16 mouse cellular contexts compared by ENCODE assay signal in the genomic region with DNA sequence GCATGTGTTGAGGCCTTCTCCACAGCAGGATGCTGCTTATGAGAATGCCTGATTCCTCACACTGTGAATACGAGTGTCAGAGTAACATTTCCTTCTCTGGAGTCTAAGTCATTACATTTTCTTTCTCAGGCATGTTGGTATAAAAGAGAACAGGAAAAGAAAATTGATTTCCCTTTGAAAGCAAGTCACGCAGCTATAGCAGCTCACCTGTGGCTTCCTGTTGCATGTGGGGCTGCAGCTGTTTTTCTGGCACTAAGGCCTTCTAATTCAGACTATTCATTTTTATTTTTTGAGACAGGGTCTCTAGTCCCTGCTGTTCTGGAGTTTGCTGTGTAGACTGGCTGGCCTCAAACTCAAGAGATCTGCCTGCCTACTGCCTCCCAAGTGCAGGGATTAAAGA.
A peak's percentile ranks its signal among the peaks of the same experiment; 100 is the strongest.
DNase-seq lines count a peak whose midpoint lies in the region; ATAC-seq lines count a peak whose summit lies in the region.
"Had no signal": no experiment of that assay in that cellular context is flagged by ENCODE, and none has a peak within 500 bp of the region (broad histone marks: within the 10 kb centered on the region; RNA-seq: fewer than 3 reads in every experiment).

No protein-coding gene starts in this region.

- peak overlapping the region; percentile 31; the same call in 1 of the 2 replicates for H3K27ac ChIP-seq in hindbrain, embryonic 13.5 days
- H3K27ac ChIP-seq in hindbrain, embryonic 11.5 days (ENCODE audit: low read depth, low read length) = no peak overlapping the region
- H3K27ac ChIP-seq in embryonic facial prominence, embryonic 14.5 days (replicated peaks; ENCODE audit: low read depth, low read length) = 0 out of 2 replicates have a peak overlapping the region, but pooled peaks have one; percentile 10
- H3K27ac ChIP-seq: heart, embryonic 13.5 days; neural tube, embryonic 12.5 days had no signal

- no peak overlapping the region for H3K4me2 ChIP-seq in hindbrain, embryonic 13.5 days
- H3K4me2 ChIP-seq in hindbrain, embryonic 11.5 days (replicated peaks; ENCODE audit: low read depth, low read length) = no peak overlapping the region
- no peak overlapping the region for H3K4me2 ChIP-seq in embryonic facial prominence, embryonic 14.5 days (ENCODE audit: low read depth, low read length)
- H3K4me2 ChIP-seq: heart, embryonic 13.5 days; midbrain, embryonic 11.5 days; neural tube, embryonic 12.5 days had no signal

- ATAC-seq in hindbrain, embryonic 13.5 days (ENCODE audit: low FRiP score) = no peak
- no peak for ATAC-seq in hindbrain, embryonic 11.5 days (ENCODE audit: low FRiP score)
- no peak for ATAC-seq in embryonic facial prominence, embryonic 14.5 days (ENCODE audit: low read depth)
- ATAC-seq: activated CD4-positive, CD25-positive, alpha-beta regulatory T cell, adult 4 months; liver, postnatal 0 days had no signal

- no peak overlapping the region for H3K9ac ChIP-seq in hindbrain, embryonic 13.5 days
- no peak overlapping the region for H3K9ac ChIP-seq in hindbrain, embryonic 11.5 days (ENCODE audit: low read depth, low read length)
- H3K9ac ChIP-seq in embryonic facial prominence, embryonic 14.5 days (ENCODE audit: low read depth, low read length) = no peak overlapping the region
- H3K9ac ChIP-seq: heart, embryonic 13.5 days; liver, postnatal 0 days; neural tube, embryonic 12.5 days had no signal

- H3K4me1 ChIP-seq in hindbrain, embryonic 13.5 days (replicated peaks) = peaks cover 91% of the 10 kb centered on the region
- peaks cover 31% of the 10 kb centered on the region for H3K4me1 ChIP-seq in hindbrain, embryonic 11.5 days (replicated peaks; ENCODE audit: control insufficient read depth, insufficient read depth, low read length)
- H3K4me1 ChIP-seq in embryonic facial prominence, embryonic 14.5 days (ENCODE audit: control insufficient read depth, insufficient read depth, low read length) = peaks cover 65% of the 10 kb centered on the region

- no peaks in the 10 kb centered on the region for H3K36me3 ChIP-seq in hindbrain, embryonic 13.5 days
- H3K36me3 ChIP-seq in hindbrain, embryonic 11.5 days (ENCODE audit: control insufficient read depth, insufficient read depth, low read length) = no peaks in the 10 kb centered on the region
- H3K36me3 ChIP-seq in embryonic facial prominence, embryonic 14.5 days (ENCODE audit: control insufficient read depth, insufficient read depth, low read length) = no peaks in the 10 kb centered on the region
- H3K36me3 ChIP-seq: heart, embryonic 13.5 days; neural tube, embryonic 12.5 days had no signal

- no peaks in the 10 kb centered on the region for H3K27me3 ChIP-seq in hindbrain, embryonic 13.5 days
- no peaks in the 10 kb centered on the region for H3K27me3 ChIP-seq in hindbrain, embryonic 11.5 days (ENCODE audit: control insufficient read depth, insufficient read depth, low read length)
- H3K27me3 ChIP-seq in embryonic facial prominence, embryonic 14.5 days (replicated peaks; ENCODE audit: control insufficient read depth, insufficient read depth, low read length) = no peaks in the 10 kb centered on the region
- H3K27me3 ChIP-seq: heart, embryonic 13.5 days; neural tube, embryonic 12.5 days had no signal

- H3K9me3 ChIP-seq in hindbrain, embryonic 13.5 days = no peaks in the 10 kb centered on the region
- H3K9me3 ChIP-seq in hindbrain, embryonic 11.5 days (ENCODE audit: control insufficient read depth, low read length) = no peaks in the 10 kb centered on the region
- no peaks in the 10 kb centered on the region for H3K9me3 ChIP-seq in embryonic facial prominence, embryonic 14.5 days (ENCODE audit: control insufficient read depth, low read length)
- H3K9me3 ChIP-seq: heart, embryonic 13.5 days; neural tube, embryonic 12.5 days had no signal

- 27% methylated on average over 2 of the region's 2 CpGs for WGBS in hindbrain, embryonic 13.5 days
- 43% methylated on average over 2 of the region's 2 CpGs for WGBS in hindbrain, embryonic 11.5 days
- WGBS in embryonic facial prominence, embryonic 14.5 days = 50% methylated on average over 2 of the region's 2 CpGs

- DNase-seq in hindbrain, embryonic 11.5 days (ENCODE audit: low spot score) = no peak
- DNase-seq in CD4-positive, CD25-positive, alpha-beta regulatory T cell, adult 2 months (ENCODE audit: low read depth, low spot score) = peak; percentile 45
- DNase-seq in embryonic facial prominence, embryonic 14.5 days (ENCODE audit: low spot score) = no peak
- peak; percentile 38 for DNase-seq in thymus, postnatal 10 days (ENCODE audit: low spot score in 2 of 2)
- no peak for DNase-seq in adrenal gland, postnatal 10 days
- DNase-seq in cerebellum, adult 18-20 months = no peak
- DNase-seq: cerebellum, postnatal 14 days; gastrocnemius, postnatal 36 days; kidney, postnatal 10 days; liver, postnatal 0 days; lung, postnatal 36 days had no signal

- no peak overlapping the region for H3K4me3 ChIP-seq in hindbrain, embryonic 13.5 days
- H3K4me3 ChIP-seq in hindbrain, embryonic 11.5 days (ENCODE audit: low read depth, low read length) = no peak overlapping the region
- no peak overlapping the region for H3K4me3 ChIP-seq in embryonic facial prominence, embryonic 14.5 days (ENCODE audit: low read depth, low read length)
- H3K4me3 ChIP-seq: heart, embryonic 13.5 days; neural tube, embryonic 12.5 days had no signal

Comparison
In these comparisons a context has a peak if more than half of its experiments do, and no peak if none do; other contexts are left out.
1. DNase-seq: peak in CD4-positive, CD25-positive, alpha-beta regulatory T cell, adult 2 months (single experiment) and thymus, postnatal 10 days (2 of 2); none in hindbrain, embryonic 11.5 days (single experiment), embryonic facial prominence, embryonic 14.5 days (single experiment), adrenal gland, postnatal 10 days (single experiment) and cerebellum, adult 18-20 months (0 of 2).